Mouse (Mus musculus) spleen, postnatal 10 days (tissue): ENCODE data around the gene Dynlt1c.
"Not testable (repeated sequence)": the region's sequence is repeated elsewhere in the genome, so short reads cannot be mapped to it uniquely, and the experiment has no call there.

Source experiments
- DNase-seq, 2 experiments: peaks; one replicate each; pipeline ENCODE4 v3.0.0; 2021 to 2022; ENCODE audit warnings: low spot score in 2 of 2

Dynlt1c gene

GRCm38 (mm10) chr17:6619271-6619670 is 17.8 kb downstream of the Dynlt1c start:
- DNase-seq, result not testable (repeated sequence)

- DNase-seq, result not testable (repeated sequence)
Observed at GRCm38 (mm10) chr17:6620035-6620434, 18.6 kb downstream of the Dynlt1c start.

- not testable (repeated sequence) for DNase-seq
Observed at GRCm38 (mm10) chr17:6620730-6621451, 19.4 kb downstream of the Dynlt1c start.

- not testable (repeated sequence) for DNase-seq
Observed at GRCm38 (mm10) chr17:6621976-6622375, 20.5 kb downstream of the Dynlt1c start.

- not testable (repeated sequence) for DNase-seq
Observed at GRCm38 (mm10) chr17:6624926-6625558, 23.6 kb downstream of the Dynlt1c start.

GRCm38 (mm10) chr17:6630398-6630797 is 28.9 kb downstream of the Dynlt1c start:
- not testable (repeated sequence) for DNase-seq

GRCm38 (mm10) chr17:6632850-6633249 is 31.4 kb downstream of the Dynlt1c start:
- DNase-seq, result not testable (repeated sequence)

GRCm38 (mm10) chr17:6635781-6636180 is 34.3 kb downstream of the Dynlt1c start:
- not testable (repeated sequence) for DNase-seq

GRCm38 (mm10) chr17:6636861-6637260 is 35.4 kb downstream of the Dynlt1c start:
- no peak for DNase-seq

- not testable (repeated sequence) for DNase-seq
Observed at GRCm38 (mm10) chr17:6637434-6637833, 36.0 kb downstream of the Dynlt1c start.

GRCm38 (mm10) chr17:6638444-6638843 is 37.0 kb downstream of the Dynlt1c start:
- not testable (repeated sequence) for DNase-seq

- not testable (repeated sequence) for DNase-seq
Observed at GRCm38 (mm10) chr17:6639486-6639885, 38.0 kb downstream of the Dynlt1c start.

GRCm38 (mm10) chr17:6640044-6640637 is 38.7 kb downstream of the Dynlt1c start:
- DNase-seq, result not testable (repeated sequence)

- not testable (repeated sequence) for DNase-seq
Observed at GRCm38 (mm10) chr17:6640771-6641429, 39.4 kb downstream of the Dynlt1c start.

- DNase-seq, result not testable (repeated sequence)
Observed at GRCm38 (mm10) chr17:6644210-6644609, 42.7 kb downstream of the Dynlt1c start.

- not testable (repeated sequence) for DNase-seq
Observed at GRCm38 (mm10) chr17:6644673-6645072, 43.2 kb downstream of the Dynlt1c start.

GRCm38 (mm10) chr17:6645668-6646067 is 44.2 kb downstream of the Dynlt1c start:
- DNase-seq, result not testable (repeated sequence)

- DNase-seq, result not testable (repeated sequence)
Observed at GRCm38 (mm10) chr17:6646841-6647240, 45.4 kb downstream of the Dynlt1c start.

GRCm38 (mm10) chr17:6647452-6647851 is 46.0 kb downstream of the Dynlt1c start:
- DNase-seq, result not testable (repeated sequence)

GRCm38 (mm10) chr17:6650904-6651565 is 49.6 kb downstream of the Dynlt1c start:
- DNase-seq, result not testable (repeated sequence)

GRCm38 (mm10) chr17:6653341-6653946 is 52.0 kb downstream of the Dynlt1c start:
- DNase-seq, result not testable (repeated sequence)
